Mouse (Mus musculus) stomach, postnatal 0 days (tissue): Measurements from ENCODE around the gene Rragc.

ENCODE experiments used
- CTCF ChIP-seq: IDR thresholded peaks from 2 replicates; pipeline ENCODE4 v1.5.1; 2016; ENCODE audit warnings: antibody characterized with exemption, low read depth, mild to moderate bottlenecking, moderate library complexity
- EP300 ChIP-seq: optimal IDR thresholded peaks from 2 replicates; pipeline ENCODE3; 2016; ENCODE audit warnings: antibody characterized with exemption

GRCm38 (mm10) chr4:123949649-123950048 lies 32.4 kb downstream of the Rragc start:
- no peak for TF ChIP-seq CTCF
- TF ChIP-seq EP300: no peak
